Mouse (Mus musculus) CD8-positive naive resting alpha-beta T cell, adult 57 days (primary cell): Measurements from ENCODE around the gene Plek2. TPM values are rescaled to one million over a fixed set of nuclear protein-coding genes. Genes with fewer than 3 reads are reported as not detected.

Experiments
- total RNA-seq: library from RNA; stranded (reverse); gene quantifications from one replicate; pipeline ENCODE4 v1.2.4, GENCODE M21; 2023

The Plek2 gene
- total RNA-seq = not detected

DNA sequence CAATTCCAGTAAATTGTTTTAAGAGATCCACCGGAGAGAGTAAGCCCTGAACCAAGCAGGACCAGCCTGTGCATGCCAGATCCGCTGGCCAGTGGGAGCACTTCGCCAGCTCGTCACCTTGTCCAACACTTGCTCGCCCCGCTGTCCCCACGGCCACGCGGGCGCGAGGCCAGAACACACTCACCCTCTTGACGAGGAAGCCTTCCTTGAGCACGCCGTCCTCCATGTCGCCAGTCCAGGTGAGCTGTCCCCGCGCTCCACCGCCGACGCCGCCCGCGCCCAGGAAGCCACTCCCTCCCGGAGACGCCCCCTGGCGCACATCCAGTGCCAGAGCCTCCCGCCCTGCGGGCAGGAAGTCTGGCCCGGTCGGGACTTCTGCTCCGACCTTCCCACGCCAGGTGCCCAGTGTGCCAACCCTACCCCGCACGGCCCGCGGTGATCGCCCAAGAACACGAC lies at the start of gene Plek2:
TSS of gene Plek2 (minus strand) at position 258 of the 456 bp plus-strand sequence.

DNA sequence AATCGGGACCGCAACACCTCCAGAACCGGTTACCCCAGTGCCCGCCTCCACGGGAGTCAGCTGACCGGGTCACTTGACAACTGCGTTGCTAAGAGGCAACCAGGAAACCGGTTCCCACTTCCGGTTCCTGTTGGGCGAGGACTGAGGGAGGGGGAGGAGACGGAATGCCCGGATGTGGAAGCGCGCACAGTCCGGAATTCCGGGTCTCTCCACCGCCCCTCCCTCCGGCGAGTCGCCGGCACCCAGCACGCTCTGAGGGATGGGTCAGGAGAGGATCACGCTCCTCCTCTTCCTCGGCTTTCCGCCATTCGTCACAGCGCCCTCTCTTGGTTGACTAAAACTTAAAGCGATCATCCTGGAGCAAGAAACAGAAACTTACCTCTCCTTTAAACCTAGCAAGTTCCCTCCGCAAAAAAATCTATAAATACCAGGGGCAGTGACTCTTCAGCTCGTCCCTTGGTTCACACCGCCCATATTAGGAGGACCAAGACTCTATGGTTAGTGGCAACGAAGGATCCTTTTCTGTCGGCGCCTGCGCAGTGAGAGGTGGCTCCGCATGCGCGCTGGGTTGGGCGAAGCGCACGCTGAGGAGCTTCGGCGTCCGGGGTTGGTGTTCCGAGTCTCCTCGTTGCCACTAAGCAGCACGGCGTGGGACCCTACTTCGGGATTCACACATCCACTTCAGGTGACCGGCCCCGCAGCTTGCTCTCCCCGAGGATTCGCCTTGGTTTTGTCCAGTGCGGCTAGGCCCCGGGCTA lies 45.1 kb downstream of the Plek2 start, which contains the start of the genes Atp6v1d and Eif2s1:
TSS of gene Atp6v1d (minus strand) at position 143 of the 758 bp plus-strand sequence.
TSS of gene Eif2s1 (plus strand) at position 324 of the 758 bp plus-strand sequence.

Other genes with a start within 250 kb of the Plek2 start
- gene Fam71d, start 215.4 kb downstream of the Plek2 start, total RNA-seq = 0.95 TPM
- gene Mpp5, start 158.1 kb downstream of the Plek2 start, total RNA-seq = 12.2 TPM
- gene Atp6v1d, start 45.3 kb downstream of the Plek2 start, total RNA-seq = 86.8 TPM
- gene Eif2s1, start 45.1 kb downstream of the Plek2 start, total RNA-seq = 55.9 TPM
- 52.5 TPM for gene Tmem229b, start 100.7 kb upstream of the Plek2 start, total RNA-seq
- 0.52 TPM for gene Plekhh1, start 122.2 kb upstream of the Plek2 start, total RNA-seq
- 7.0 TPM for gene Pigh, start 182.7 kb upstream of the Plek2 start, total RNA-seq
- not detected for gene Arg2, start 223.8 kb upstream of the Plek2 start, total RNA-seq